Mouse (Mus musculus): ENCODE data around the gene Cab39l. TPM values are rescaled to one million over a fixed set of nuclear protein-coding genes. Genes with fewer than 3 reads are reported as not detected.
"Not testable (repeated sequence)": the region's sequence is repeated elsewhere in the genome, so short reads cannot be mapped to it uniquely, and the experiment has no call there.

Cab39l gene
- 10 to 100 TPM; 72.5 to 90.9 (median 88.9) TPM for polyA plus RNA-seq (2017; shearing (Covaris generic))

GRCm38 (mm10) chr14:59440558-59441471, at the start of gene Cab39l, which contains the start of gene Setdb2:
TSS of gene Cab39l (plus strand) at chr14:59440972.
TSS of gene Setdb2 (minus strand) at chr14:59440884.
- peak; percentile 98 for ATAC-seq

- ATAC-seq: no peak
These were observed 45.5 kb upstream of the Cab39l start, which contains the start of gene Phf11c for GRCm38 (mm10) chr14:59395281-59395680. TSS of gene Phf11c (minus strand) at chr14:59395381.

GRCm38 (mm10) chr14:59396999-59397398, 43.8 kb upstream of the Cab39l start:
- peak; percentile 92 for ATAC-seq

GRCm38 (mm10) chr14:59414979-59415378, 25.8 kb upstream of the Cab39l start:
- ATAC-seq: not testable (repeated sequence)

- ATAC-seq: no peak
These were observed 22.6 kb upstream of the Cab39l start for GRCm38 (mm10) chr14:59418171-59418570.

- ATAC-seq: no peak
These were observed 17.7 kb upstream of the Cab39l start for GRCm38 (mm10) chr14:59422912-59423663.

- no peak for ATAC-seq
These were observed 10.2 kb upstream of the Cab39l start for GRCm38 (mm10) chr14:59430556-59430955.

GRCm38 (mm10) chr14:59433902-59434301, 6.9 kb upstream of the Cab39l start:
- no peak for ATAC-seq

GRCm38 (mm10) chr14:59435206-59435605, 5.6 kb upstream of the Cab39l start:
- no peak for ATAC-seq

GRCm38 (mm10) chr14:59437398-59437797, 3.4 kb upstream of the Cab39l start:
- no peak for ATAC-seq

GRCm38 (mm10) chr14:59438505-59438904, 2.3 kb upstream of the Cab39l start:
- no peak for ATAC-seq

GRCm38 (mm10) chr14:59440039-59440438, 733 bp upstream of the Cab39l start:
- no peak for ATAC-seq

GRCm38 (mm10) chr14:59441472-59441805, 667 bp downstream of the Cab39l start:
- peak; percentile 0 for ATAC-seq

GRCm38 (mm10) chr14:59445421-59445820, 4.6 kb downstream of the Cab39l start:
- ATAC-seq: no peak

GRCm38 (mm10) chr14:59447981-59448380, 7.2 kb downstream of the Cab39l start:
- ATAC-seq: no peak

- no peak for ATAC-seq
These were observed 25.7 kb downstream of the Cab39l start for GRCm38 (mm10) chr14:59466503-59466902.

- ATAC-seq: no peak
These were observed 27.0 kb downstream of the Cab39l start for GRCm38 (mm10) chr14:59467798-59468197.

GRCm38 (mm10) chr14:59470781-59471180, 30.0 kb downstream of the Cab39l start:
- ATAC-seq: no peak

- ATAC-seq: no peak
These were observed 37.9 kb downstream of the Cab39l start for GRCm38 (mm10) chr14:59478699-59479098.

GRCm38 (mm10) chr14:59485247-59485810, 44.6 kb downstream of the Cab39l start:
- no peak for ATAC-seq

- no peak for ATAC-seq
These were observed 51.6 kb downstream of the Cab39l start for GRCm38 (mm10) chr14:59492376-59492775.

GRCm38 (mm10) chr14:59497928-59498327, 57.2 kb downstream of the Cab39l start:
- no peak for ATAC-seq

GRCm38 (mm10) chr14:59504831-59505230, 64.1 kb downstream of the Cab39l start:
- ATAC-seq: no peak
